Mouse (Mus musculus) spleen, postnatal 14 days (tissue): ENCODE data around the gene Gm8994.

Experiments used
- DNase-seq, 2 experiments: peaks; one replicate each; pipeline ENCODE4 v3.0.0; 2021 to 2022; ENCODE audit warnings: low spot score in 2 of 2

Gm8994 gene

GRCm38 (mm10) chr6:136363313-136363712, 36.0 kb downstream of the Gm8994 start:
- no peak for DNase-seq

- no peak for DNase-seq
Observed at GRCm38 (mm10) chr6:136364008-136364407, 36.7 kb downstream of the Gm8994 start.

- DNase-seq, result no peak
Observed at GRCm38 (mm10) chr6:136364430-136365098, 37.2 kb downstream of the Gm8994 start.

- no peak for DNase-seq
Observed at GRCm38 (mm10) chr6:136376097-136376496, 48.8 kb downstream of the Gm8994 start.
